ENCODE assay signal across 22 mouse cellular contexts in the genomic region with DNA sequence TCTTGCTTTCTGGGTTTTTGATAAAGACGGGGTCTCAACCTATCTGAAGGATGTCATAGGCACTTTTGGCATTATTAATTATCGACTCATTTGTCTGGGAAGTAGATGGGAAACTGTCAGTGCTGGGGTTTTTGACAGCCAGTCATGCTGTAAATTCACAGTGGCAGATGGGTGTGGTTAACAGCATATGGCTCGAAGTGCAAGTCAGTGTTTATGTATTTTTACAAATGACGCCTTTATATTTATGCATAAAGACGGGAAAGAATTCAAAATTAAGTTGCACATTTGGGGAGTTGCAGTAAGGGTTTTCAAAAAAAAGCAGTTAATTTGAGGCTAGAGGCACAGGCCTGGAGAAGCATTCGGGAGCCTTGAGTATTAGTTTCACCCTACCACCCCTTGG.
DNase-seq lines count a peak whose midpoint lies in the region; ATAC-seq lines count a peak whose summit lies in the region.
"Had no signal": no experiment of that assay in that cellular context is flagged by ENCODE, and none has a peak within 500 bp of the region (broad histone marks: within the 10 kb centered on the region; RNA-seq: fewer than 3 reads in every experiment).

No protein-coding gene starts in this region.

- no peaks in the 10 kb centered on the region for H3K4me1 ChIP-seq in forebrain, embryonic 15.5 days
- H3K4me1 ChIP-seq in forebrain, embryonic 12.5 days: no peaks in the 10 kb centered on the region
- H3K4me1 ChIP-seq in forebrain, embryonic 16.5 days (replicated peaks; ENCODE audit: control insufficient read depth, insufficient read depth, low read length): peaks cover 8% of the 10 kb centered on the region; the same call in 1 of the 2 replicates
- H3K4me1 ChIP-seq: embryonic facial prominence, embryonic 12.5 days; hindbrain, embryonic 12.5 days; hindbrain, embryonic 15.5 days had no signal

- no peak overlapping the region for H3K4me3 ChIP-seq in forebrain, embryonic 15.5 days
- no peak overlapping the region for H3K4me3 ChIP-seq in forebrain, embryonic 12.5 days (replicated peaks)
- H3K4me3 ChIP-seq in forebrain, embryonic 16.5 days (replicated peaks; ENCODE audit: low read length): no peak overlapping the region
- H3K4me3 ChIP-seq: embryonic facial prominence, embryonic 12.5 days; embryonic facial prominence, embryonic 15.5 days; gastrocnemius, adult 2 months; hindbrain, embryonic 12.5 days; hindbrain, embryonic 15.5 days had no signal

- no peak overlapping the region for H3K27ac ChIP-seq in forebrain, embryonic 15.5 days (replicated peaks)
- no peak overlapping the region for H3K27ac ChIP-seq in forebrain, embryonic 12.5 days
- no peak overlapping the region for H3K27ac ChIP-seq in forebrain, embryonic 16.5 days (ENCODE audit: low read length)
- H3K27ac ChIP-seq: embryonic facial prominence, embryonic 12.5 days; embryonic facial prominence, embryonic 15.5 days; gastrocnemius, adult 2 months; hindbrain, embryonic 12.5 days; hindbrain, embryonic 15.5 days had no signal

- peak; percentile 80 for ATAC-seq in forebrain, embryonic 15.5 days (replicated peaks)
- no peak for ATAC-seq in forebrain, embryonic 12.5 days (ENCODE audit: low FRiP score)
- ATAC-seq in forebrain, embryonic 16.5 days: peak; percentile 85
- ATAC-seq in frontal cortex, adult (ENCODE audit: low TSS enrichment): no peak
- ATAC-seq: CD4-positive, CD25-positive, alpha-beta regulatory T cell, adult 4 months had no signal

- H3K36me3 ChIP-seq in forebrain, embryonic 15.5 days: no peaks in the 10 kb centered on the region
- H3K36me3 ChIP-seq in forebrain, embryonic 12.5 days (replicated peaks): no peaks in the 10 kb centered on the region
- H3K36me3 ChIP-seq in forebrain, embryonic 16.5 days (ENCODE audit: control insufficient read depth, insufficient read depth): no peaks in the 10 kb centered on the region
- H3K36me3 ChIP-seq: embryonic facial prominence, embryonic 12.5 days; embryonic facial prominence, embryonic 15.5 days; hindbrain, embryonic 12.5 days; hindbrain, embryonic 15.5 days had no signal

- no peak overlapping the region for H3K4me2 ChIP-seq in forebrain, embryonic 15.5 days (replicated peaks)
- H3K4me2 ChIP-seq in forebrain, embryonic 12.5 days: no peak overlapping the region
- H3K4me2 ChIP-seq in forebrain, embryonic 16.5 days (ENCODE audit: low read length): no peak overlapping the region
- H3K4me2 ChIP-seq: embryonic facial prominence, embryonic 12.5 days; embryonic facial prominence, embryonic 15.5 days; heart, embryonic 11.5 days; hindbrain, embryonic 12.5 days; hindbrain, embryonic 15.5 days had no signal

- 58% methylated on average over 6 of the region's 6 CpGs for WGBS in forebrain, embryonic 15.5 days
- 86% methylated on average over 6 of the region's 6 CpGs for WGBS in forebrain, embryonic 12.5 days
- WGBS in forebrain, embryonic 16.5 days: 59% methylated on average over 6 of the region's 6 CpGs

- no peaks in the 10 kb centered on the region for H3K27me3 ChIP-seq in forebrain, embryonic 15.5 days
- no peaks in the 10 kb centered on the region for H3K27me3 ChIP-seq in forebrain, embryonic 12.5 days
- H3K27me3 ChIP-seq in forebrain, embryonic 16.5 days (replicated peaks; ENCODE audit: control insufficient read depth, insufficient read depth, low read length): no peaks in the 10 kb centered on the region
- H3K27me3 ChIP-seq: embryonic facial prominence, embryonic 12.5 days; embryonic facial prominence, embryonic 15.5 days; hindbrain, embryonic 12.5 days; hindbrain, embryonic 15.5 days had no signal

- no peaks in the 10 kb centered on the region for H3K9me3 ChIP-seq in forebrain, embryonic 15.5 days
- H3K9me3 ChIP-seq in forebrain, embryonic 12.5 days: no peaks in the 10 kb centered on the region
- H3K9me3 ChIP-seq in forebrain, embryonic 16.5 days (ENCODE audit: control insufficient read depth, low read length): no peaks in the 10 kb centered on the region
- H3K9me3 ChIP-seq: embryonic facial prominence, embryonic 12.5 days; embryonic facial prominence, embryonic 15.5 days; hindbrain, embryonic 12.5 days; hindbrain, embryonic 15.5 days had no signal

- peak; percentile 32 for DNase-seq in retina, embryonic 14.5 days (ENCODE audit: low spot score)
- no peak for DNase-seq in retina, postnatal 1 day
- DNase-seq in layer of hippocampus, adult 9-11 months: peak; percentile 9
- DNase-seq in spleen, adult 18-20 months: no peak
- DNase-seq: adrenal gland, adult 2 months; adrenal gland, postnatal 14 days; cerebellum, adult 18-20 months; cerebellum, adult 9-11 months; cerebellum, postnatal 25 days; gastrocnemius, adult 2 months; gastrocnemius, postnatal 14 days; heart, adult 11 months had no signal

- no peak overlapping the region for H3K9ac ChIP-seq in forebrain, embryonic 15.5 days (replicated peaks)
- H3K9ac ChIP-seq in forebrain, embryonic 12.5 days: no peak overlapping the region
- no peak overlapping the region for H3K9ac ChIP-seq in forebrain, embryonic 16.5 days (replicated peaks; ENCODE audit: low read depth, low read length)
- H3K9ac ChIP-seq: embryonic facial prominence, embryonic 12.5 days; embryonic facial prominence, embryonic 15.5 days; hindbrain, embryonic 12.5 days; hindbrain, embryonic 15.5 days had no signal

Comparison
In these comparisons a context has a peak if more than half of its experiments do, and no peak if none do; other contexts are left out.
1. ATAC-seq: peak in forebrain, embryonic 15.5 days (single experiment) and forebrain, embryonic 16.5 days (single experiment); none in forebrain, embryonic 12.5 days (single experiment) and frontal cortex, adult (single experiment).
2. DNase-seq: peak in retina, embryonic 14.5 days (single experiment) and layer of hippocampus, adult 9-11 months (single experiment); none in retina, postnatal 1 day (single experiment) and spleen, adult 18-20 months (0 of 2).